Mouse (Mus musculus): ENCODE results near the gene Pde4d. TPM values are rescaled to one million over a fixed set of nuclear protein-coding genes. Genes with fewer than 3 reads are reported as not detected.

The Pde4d gene
- 100 to 1,000 TPM; 103 to 116 TPM for total RNA-seq (2021)
- long read RNA-seq, experiment 1, full-length matches to known transcripts, result 4 of 18 reads
- long read RNA-seq, experiment 1, partial matches to known transcripts, result 1 of 18 reads
- long read RNA-seq, experiment 1, other reads (novel, unspliced or antisense), result 13 of 18 reads
- long read RNA-seq, experiment 2, full-length matches to known transcripts, result 5 of 18 reads
- long read RNA-seq, experiment 2, partial matches to known transcripts, result 3 of 18 reads
- long read RNA-seq, experiment 2, other reads (novel, unspliced or antisense), result 10 of 18 reads

GRCm38 (mm10) chr13:108449116-108450097, at the start of gene Pde4d:
Gene Pde4d, plus strand, starts transcription at chr13:108449948.
- DNase-seq (ENCODE audit: low spot score in 2 of 2), result peak; percentile 34 to 42
- intact Hi-C loops (cut with DNase I), result no loop called here

- no peak for DNase-seq (ENCODE audit: low spot score in 2 of 2)
- intact Hi-C loops (cut with DNase I), result no loop called here
Observed at GRCm38 (mm10) chr13:108403197-108403596, 46.6 kb upstream of the Pde4d start.

- no peak for DNase-seq (ENCODE audit: low spot score in 2 of 2)
- intact Hi-C loops (cut with DNase I), result no loop called here
Observed at GRCm38 (mm10) chr13:108404372-108404771, 45.4 kb upstream of the Pde4d start.

- no peak for DNase-seq (ENCODE audit: low spot score in 2 of 2)
- intact Hi-C loops (cut with DNase I), result no loop called here
Observed at GRCm38 (mm10) chr13:108415464-108415863, 34.3 kb upstream of the Pde4d start.

- intact Hi-C loops (cut with DNase I), result no loop called here
- DNase-seq (ENCODE audit: low spot score in 2 of 2), result no peak
Observed at GRCm38 (mm10) chr13:108418741-108419507, 30.8 kb upstream of the Pde4d start.

- intact Hi-C loops (cut with DNase I), result no loop called here
- DNase-seq (ENCODE audit: low spot score in 2 of 2), result no peak
Observed at GRCm38 (mm10) chr13:108426322-108426721, 23.4 kb upstream of the Pde4d start.

GRCm38 (mm10) chr13:108428809-108429208, 20.9 kb upstream of the Pde4d start:
- DNase-seq (ENCODE audit: low spot score in 2 of 2), result no peak
- intact Hi-C loops (cut with DNase I), result no loop called here

GRCm38 (mm10) chr13:108429623-108430022, 20.1 kb upstream of the Pde4d start:
- DNase-seq (ENCODE audit: low spot score in 2 of 2), result no peak
- intact Hi-C loops (cut with DNase I), result no loop called here

GRCm38 (mm10) chr13:108431776-108432175, 18.0 kb upstream of the Pde4d start:
- no peak for DNase-seq (ENCODE audit: low spot score in 2 of 2)
- intact Hi-C loops (cut with DNase I), result no loop called here

- no peak for DNase-seq (ENCODE audit: low spot score in 2 of 2)
- intact Hi-C loops (cut with DNase I), result no loop called here
Observed at GRCm38 (mm10) chr13:108435687-108436086, 14.1 kb upstream of the Pde4d start.

GRCm38 (mm10) chr13:108437424-108437823, 12.3 kb upstream of the Pde4d start:
- no peak for DNase-seq (ENCODE audit: low spot score in 2 of 2)
- intact Hi-C loops (cut with DNase I), result no loop called here

GRCm38 (mm10) chr13:108439012-108439411, 10.7 kb upstream of the Pde4d start:
- intact Hi-C loops (cut with DNase I), result no loop called here
- DNase-seq (ENCODE audit: low spot score in 2 of 2), result no peak

- no peak for DNase-seq (ENCODE audit: low spot score in 2 of 2)
- intact Hi-C loops (cut with DNase I), result no loop called here
Observed at GRCm38 (mm10) chr13:108448348-108448931, 1.3 kb upstream of the Pde4d start.

- intact Hi-C loops (cut with DNase I), result no loop called here
- DNase-seq (ENCODE audit: low spot score in 2 of 2), result no peak
Observed at GRCm38 (mm10) chr13:108451122-108451521, 1.4 kb downstream of the Pde4d start.

GRCm38 (mm10) chr13:108453064-108453919, 3.5 kb downstream of the Pde4d start:
- DNase-seq (ENCODE audit: low spot score in 2 of 2), result no peak
- intact Hi-C loops (cut with DNase I), result no loop called here

GRCm38 (mm10) chr13:108462518-108462917, 12.8 kb downstream of the Pde4d start:
- intact Hi-C loops (cut with DNase I), result no loop called here
- DNase-seq (ENCODE audit: low spot score in 2 of 2), result no peak

GRCm38 (mm10) chr13:108465755-108466154, 16.0 kb downstream of the Pde4d start:
- intact Hi-C loops (cut with DNase I), result no loop called here

GRCm38 (mm10) chr13:108467046-108467445, 17.3 kb downstream of the Pde4d start:
- no peak for DNase-seq (ENCODE audit: low spot score in 2 of 2)
- intact Hi-C loops (cut with DNase I), result no loop called here

More at GRCm38 (mm10) chr13:108465755-108466154, 16.0 kb downstream of the Pde4d start:
- no peak for DNase-seq (ENCODE audit: low spot score in 2 of 2)
